Mouse (Mus musculus): Measurements from ENCODE around the gene Enc1. TPM values are rescaled to one million over a fixed set of nuclear protein-coding genes. Genes with fewer than 3 reads are reported as not detected.
"Not testable (repeated sequence)": the region's sequence is repeated elsewhere in the genome, so short reads cannot be mapped to it uniquely, and the experiment has no call there.

Enc1 gene
- polyA plus RNA-seq, 1 experiment from 2014 or later = 12.0 TPM

DNA sequence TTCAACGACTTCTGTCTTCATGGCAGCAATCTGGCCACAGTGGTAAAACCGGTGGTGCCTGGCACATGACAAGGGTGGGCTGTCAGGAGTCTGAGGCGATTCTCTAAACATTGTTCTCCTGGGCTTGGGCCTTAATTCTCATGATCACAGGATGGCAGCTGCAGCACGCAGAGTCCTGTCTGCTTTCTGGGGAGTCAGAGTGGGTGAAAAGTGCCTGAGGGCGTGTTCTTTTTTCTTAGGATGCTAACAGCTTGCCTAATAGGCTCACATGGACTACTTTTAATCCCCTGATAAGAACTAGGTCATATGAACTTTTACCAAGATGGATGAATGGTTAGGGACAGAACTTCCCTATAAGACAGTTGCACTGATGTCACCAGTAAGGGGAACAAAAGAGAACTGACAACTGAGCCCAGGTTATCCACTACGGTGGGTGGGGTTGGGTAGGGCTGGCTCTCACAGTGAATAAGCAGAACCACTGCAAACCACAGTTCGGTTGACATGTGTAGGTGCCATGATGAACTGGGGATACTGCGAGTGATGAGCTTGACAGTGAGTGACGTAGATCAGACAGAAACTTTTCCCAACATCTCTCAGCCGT, 13.8 kb downstream of the Enc1 start:
- Histone ChIP-seq H3K9me3 (replicated peaks) (no peaks in the 10 kb centered on the region), H3K9ac (no peak overlapping the region), H3K36me3 (peaks cover 38% of the 10 kb centered on the region), H3K27ac (0 out of 2 replicates have a peak overlapping the region, but pooled peaks have one; percentile 9), H3K27me3 (0 out of 2 replicates have a peak, but pooled peaks cover 2% of the 10 kb centered on the region), H3K4me2 (no peak overlapping the region), H3K4me3 (replicated peaks) (no peak overlapping the region), H3K4me1 (peaks cover 22% of the 10 kb centered on the region)
- WGBS = 80% methylated on average over 10 of the region's 10 CpGs
- ATAC-seq (replicated peaks; ENCODE audit: low FRiP score) = no peak

DNA sequence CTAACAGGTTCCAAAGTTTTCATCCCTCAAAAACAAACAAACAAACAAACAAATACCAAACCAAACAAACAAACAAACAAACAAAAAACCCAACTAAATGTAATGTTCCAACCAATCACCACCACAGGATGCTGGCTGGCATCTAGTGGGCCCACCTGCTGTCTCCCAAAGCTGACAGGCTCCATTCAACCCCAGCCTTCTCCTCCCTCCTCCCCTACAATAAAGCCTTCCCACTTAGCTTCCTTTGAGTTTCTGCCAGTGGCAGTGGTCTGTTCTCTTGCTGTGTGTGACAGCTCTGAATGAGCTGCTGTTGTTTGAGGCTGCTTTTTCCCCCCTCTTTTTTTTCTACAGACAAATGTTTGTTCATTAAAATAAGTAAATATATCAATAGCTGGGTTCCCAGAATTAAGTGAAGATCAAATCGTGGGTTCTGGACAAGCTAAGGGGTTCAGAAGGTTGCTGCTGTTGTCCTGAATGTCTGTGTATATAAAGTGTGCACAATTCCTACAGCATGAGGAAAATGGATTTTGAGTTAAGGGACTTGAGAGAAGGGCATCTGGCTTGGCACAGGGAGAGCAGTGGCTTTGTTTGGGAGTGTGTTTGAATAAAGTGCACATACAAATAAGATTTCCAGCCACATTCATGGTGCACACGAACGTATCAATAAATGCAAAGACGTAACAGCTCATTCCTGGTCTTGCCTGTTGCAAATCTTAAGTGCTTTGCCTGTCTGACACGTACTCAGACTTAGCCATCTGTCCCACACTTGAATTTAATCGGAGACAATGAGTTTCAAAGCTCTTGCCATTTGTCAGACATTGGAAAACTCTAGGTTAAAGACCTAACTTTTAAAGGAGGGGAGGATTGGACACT, 15.3 kb downstream of the Enc1 start:
- peaks cover 22% of the 10 kb centered on the region for H3K36me3 ChIP-seq
- H3K9ac ChIP-seq = no peak overlapping the region
- 49% methylated on average over 6 of the region's 6 CpGs for WGBS
- 0 out of 2 replicates have a peak overlapping the region, but pooled peaks have one; percentile 1 for H3K27ac ChIP-seq
- no peak overlapping the region for H3K4me3 ChIP-seq (replicated peaks)
- ATAC-seq (replicated peaks; ENCODE audit: low FRiP score) = no peak
- H3K27me3 ChIP-seq = peaks cover 5% of the 10 kb centered on the region; the same call in 1 of the 2 replicates
- no peak overlapping the region for H3K4me2 ChIP-seq
- H3K4me1 ChIP-seq = peaks cover 24% of the 10 kb centered on the region
- no peaks in the 10 kb centered on the region for H3K9me3 ChIP-seq (replicated peaks)

DNA sequence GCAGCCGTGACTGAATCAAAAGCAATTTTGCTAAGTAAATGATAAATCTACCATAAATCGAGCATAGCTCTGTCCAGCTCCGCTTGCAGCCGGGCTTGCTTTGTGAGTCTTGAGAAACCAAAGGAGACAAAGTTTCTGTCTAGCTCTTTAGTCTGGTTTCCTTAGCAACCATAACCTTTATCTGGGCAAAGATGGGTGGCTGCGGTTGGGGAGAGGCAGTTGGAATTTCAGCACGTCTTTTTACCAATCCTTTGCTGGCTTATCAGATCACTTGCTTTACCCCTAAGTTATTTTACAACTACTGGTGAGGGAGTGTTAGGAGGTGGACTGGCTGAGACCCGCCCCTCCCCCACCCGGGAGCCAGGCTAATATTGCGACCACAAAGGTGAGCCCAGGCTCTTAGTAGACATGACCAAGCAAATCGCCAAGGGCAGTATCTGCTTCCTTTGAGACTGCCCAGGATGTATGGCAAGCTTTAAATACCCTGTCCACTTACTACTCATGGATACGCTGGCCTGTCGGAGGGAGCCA, 16.0 kb downstream of the Enc1 start:
- H3K9ac ChIP-seq = no peak overlapping the region
- no peaks in the 10 kb centered on the region for H3K9me3 ChIP-seq (replicated peaks)
- no peak overlapping the region for H3K4me3 ChIP-seq (replicated peaks)
- peaks cover 15% of the 10 kb centered on the region for H3K36me3 ChIP-seq
- H3K4me1 ChIP-seq = peaks cover 27% of the 10 kb centered on the region
- no peak overlapping the region for H3K4me2 ChIP-seq
- 35% methylated on average over 12 of the region's 12 CpGs for WGBS
- peaks cover 5% of the 10 kb centered on the region; the same call in 1 of the 2 replicates for H3K27me3 ChIP-seq
- H3K27ac ChIP-seq = 0 out of 2 replicates have a peak overlapping the region, but pooled peaks have one; percentile 1
- no peak for ATAC-seq (replicated peaks; ENCODE audit: low FRiP score)

DNA sequence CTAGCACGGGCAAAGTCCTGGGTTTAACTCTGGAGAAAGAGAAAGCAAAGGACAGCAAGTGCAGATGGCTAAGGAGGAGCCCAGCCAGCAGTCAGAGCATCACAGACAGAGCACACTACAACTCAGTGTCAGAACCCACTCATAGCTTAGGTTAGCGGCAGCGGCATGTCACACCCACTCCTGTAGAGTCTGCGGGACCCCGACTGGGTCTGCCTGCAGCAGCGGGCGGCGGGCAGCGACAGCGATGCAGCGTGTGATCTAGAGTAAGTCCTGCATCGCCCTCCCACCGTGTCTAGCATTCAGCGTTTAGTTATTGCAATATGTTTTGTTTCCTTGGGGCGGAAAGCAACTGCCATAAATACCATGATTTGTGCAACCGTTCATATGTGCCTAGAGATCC, 18.4 kb downstream of the Enc1 start:
- no peak overlapping the region for H3K4me3 ChIP-seq (replicated peaks)
- peaks cover 27% of the 10 kb centered on the region for H3K4me1 ChIP-seq
- 74% methylated on average over 16 of the region's 16 CpGs for WGBS
- no peak overlapping the region for H3K4me2 ChIP-seq
- peaks cover 5% of the 10 kb centered on the region; the same call in 1 of the 2 replicates for H3K27me3 ChIP-seq
- ATAC-seq (replicated peaks; ENCODE audit: low FRiP score) = no peak
- H3K27ac ChIP-seq = no peak overlapping the region
- H3K9me3 ChIP-seq (replicated peaks) = no peaks in the 10 kb centered on the region
- H3K9ac ChIP-seq = no peak overlapping the region
- no peaks in the 10 kb centered on the region for H3K36me3 ChIP-seq

DNA sequence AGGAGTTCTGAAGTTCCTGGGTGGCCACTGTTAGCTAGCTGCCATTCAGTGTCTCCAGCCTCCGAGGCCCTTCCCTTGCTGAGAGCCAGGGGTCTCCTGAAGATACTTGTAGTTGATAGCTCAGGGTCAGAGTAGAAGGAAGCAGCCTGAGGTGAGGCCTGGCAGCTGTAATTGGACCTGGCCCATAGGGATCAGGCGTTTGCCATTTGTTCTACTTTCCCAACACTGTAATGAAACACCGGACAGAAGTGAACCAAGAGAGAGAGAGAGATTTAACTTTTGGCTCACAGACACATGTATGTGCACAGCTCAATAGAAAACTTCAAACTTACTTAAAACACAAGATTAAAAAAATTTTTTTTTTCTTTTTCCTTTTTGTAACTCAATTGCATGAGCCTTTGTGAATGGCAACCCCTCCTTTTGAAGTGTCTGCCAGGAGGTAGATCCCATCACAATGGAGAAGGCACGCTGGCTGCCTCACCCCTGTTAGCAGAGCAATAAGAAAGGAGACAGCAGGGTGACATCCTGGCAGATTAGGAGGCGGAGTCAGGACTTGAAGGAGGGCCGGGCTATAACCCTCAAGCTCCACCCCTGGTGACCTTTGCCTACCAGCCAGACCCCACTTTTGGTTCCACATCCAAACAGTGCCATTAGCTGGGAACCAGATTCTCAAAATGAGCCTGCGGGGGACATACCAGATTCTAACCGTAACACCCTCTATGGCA, 19.7 kb downstream of the Enc1 start:
- Histone ChIP-seq H3K9ac (no peak overlapping the region), H3K4me2 (no peak overlapping the region), H3K36me3 (no peaks in the 10 kb centered on the region), H3K4me3 (replicated peaks) (no peak overlapping the region), H3K27me3 (peaks cover 5% of the 10 kb centered on the region; the same call in 1 of the 2 replicates), H3K9me3 (replicated peaks) (no peaks in the 10 kb centered on the region), H3K4me1 (peaks cover 27% of the 10 kb centered on the region), H3K27ac (no peak overlapping the region)
- 45% methylated on average over 8 of the region's 8 CpGs for WGBS
- no peak for ATAC-seq (replicated peaks; ENCODE audit: low FRiP score)

DNA sequence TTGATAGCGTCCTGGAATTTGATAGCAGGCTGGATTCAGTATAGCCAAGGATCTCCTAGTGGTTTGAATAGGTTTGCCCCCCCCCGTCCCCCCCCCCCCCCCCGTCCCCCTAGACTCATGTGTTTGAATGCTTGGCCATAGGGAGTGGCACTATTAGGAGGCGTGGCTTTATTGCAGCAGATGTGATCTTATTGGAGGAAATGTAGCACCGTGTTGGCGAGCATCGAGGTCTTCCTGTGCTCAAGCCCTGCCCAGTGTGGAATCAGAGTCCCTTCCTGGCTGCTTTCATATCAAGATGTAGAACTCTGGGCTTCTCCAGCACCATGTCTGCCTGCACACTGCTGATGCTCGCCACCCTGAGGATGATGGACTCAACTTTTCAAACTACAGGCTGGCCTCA, 20.6 kb downstream of the Enc1 start:
- Histone ChIP-seq H3K27me3 (peaks cover 5% of the 10 kb centered on the region; the same call in 1 of the 2 replicates), H3K9me3 (replicated peaks) (no peaks in the 10 kb centered on the region), H3K27ac (no peak overlapping the region), H3K36me3 (no peaks in the 10 kb centered on the region), H3K4me3 (replicated peaks) (no peak overlapping the region), H3K4me2 (no peak overlapping the region), H3K4me1 (peaks cover 21% of the 10 kb centered on the region), H3K9ac (no peak overlapping the region)
- no peak; the same call in 1 of the 2 replicates for ATAC-seq (replicated peaks; ENCODE audit: low FRiP score)
- WGBS = 45% methylated on average over 8 of the region's 8 CpGs

DNA sequence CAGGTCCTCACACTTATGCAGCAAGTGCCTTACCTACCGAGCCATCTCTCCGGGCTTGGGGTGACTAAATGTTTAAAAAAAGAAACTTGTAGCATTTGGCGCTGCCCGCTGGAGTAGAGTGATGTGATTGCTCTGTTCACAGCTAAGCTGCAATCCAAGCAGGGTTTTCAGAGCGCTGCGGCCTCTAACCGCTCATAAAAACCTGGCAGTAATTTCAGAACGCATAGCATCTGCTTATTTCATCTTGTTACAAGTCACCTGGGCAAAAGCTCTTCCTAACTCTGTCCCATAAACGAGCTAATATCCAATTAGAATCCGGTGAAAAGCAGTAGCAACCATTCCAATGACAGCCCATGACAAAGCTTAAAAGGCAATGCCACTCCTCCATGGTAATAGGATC, 21.8 kb downstream of the Enc1 start:
- Histone ChIP-seq H3K4me1 (0 out of 2 replicates have a peak, but pooled peaks cover 14% of the 10 kb centered on the region), H3K36me3 (no peaks in the 10 kb centered on the region), H3K9me3 (replicated peaks) (no peaks in the 10 kb centered on the region), H3K4me2 (no peak overlapping the region), H3K27ac (no peak overlapping the region), H3K27me3 (peaks cover 5% of the 10 kb centered on the region; the same call in 1 of the 2 replicates), H3K4me3 (replicated peaks) (no peak overlapping the region), H3K9ac (no peak overlapping the region)
- 49% methylated on average over 10 of the region's 10 CpGs for WGBS
- ATAC-seq (replicated peaks; ENCODE audit: low FRiP score) = no peak

DNA sequence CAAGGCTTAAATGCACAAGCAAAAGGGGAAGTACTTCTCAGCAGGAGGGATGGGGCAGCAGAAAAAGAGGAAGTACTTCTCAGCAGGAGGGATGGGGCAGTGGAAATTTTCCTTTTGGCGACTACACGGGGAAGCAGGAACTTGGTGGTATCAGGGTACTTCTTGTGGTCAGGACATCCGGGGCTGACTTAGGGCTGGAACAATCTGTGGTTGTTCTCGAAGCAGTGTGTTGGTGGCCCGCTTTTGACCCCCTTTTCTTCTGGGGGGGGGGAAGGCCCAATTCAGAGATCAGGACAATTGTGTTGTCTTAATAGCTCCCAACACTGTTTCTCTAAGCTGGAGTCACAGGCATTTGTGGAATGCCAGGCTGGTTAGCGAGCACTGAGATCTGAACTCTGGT, 24.6 kb downstream of the Enc1 start:
- not testable (repeated sequence) for H3K36me3 ChIP-seq; H3K27me3 ChIP-seq; H3K27ac ChIP-seq; H3K9me3 ChIP-seq (replicated peaks); H3K4me3 ChIP-seq (replicated peaks); H3K4me1 ChIP-seq; ATAC-seq (replicated peaks; ENCODE audit: low FRiP score); H3K9ac ChIP-seq; H3K4me2 ChIP-seq
- WGBS = 93% methylated on average over 6 of the region's 6 CpGs

DNA sequence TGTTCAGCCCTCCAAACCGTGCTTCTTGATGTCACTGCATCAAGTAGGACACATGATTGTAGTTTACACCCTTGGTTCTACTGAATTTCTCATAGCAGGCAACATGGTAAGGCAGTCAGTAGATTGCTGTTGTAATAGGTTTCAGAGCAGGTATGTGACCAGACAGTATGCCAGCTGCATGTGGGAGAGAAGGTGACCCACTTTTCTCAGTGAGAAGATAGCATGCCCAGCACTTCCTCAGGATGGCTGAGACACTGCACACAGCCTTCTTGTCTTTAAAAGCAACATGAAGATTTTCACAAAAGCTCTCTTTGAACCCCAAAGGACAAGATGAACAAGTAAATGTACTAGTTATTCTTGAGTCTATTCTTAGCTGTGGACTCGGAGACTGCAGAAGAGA, 29.8 kb downstream of the Enc1 start:
- Histone ChIP-seq H3K36me3 (no peaks in the 10 kb centered on the region), H3K4me3 (replicated peaks) (no peak overlapping the region), H3K9me3 (replicated peaks) (peaks cover 4% of the 10 kb centered on the region; the same call in 1 of the 2 replicates), H3K27me3 (no peaks in the 10 kb centered on the region), H3K4me1 (no peaks in the 10 kb centered on the region), H3K27ac (no peak overlapping the region), H3K4me2 (no peak overlapping the region), H3K9ac (no peak overlapping the region)
- WGBS = 79% methylated on average over 2 of the region's 2 CpGs
- ATAC-seq (replicated peaks; ENCODE audit: low FRiP score) = no peak

DNA sequence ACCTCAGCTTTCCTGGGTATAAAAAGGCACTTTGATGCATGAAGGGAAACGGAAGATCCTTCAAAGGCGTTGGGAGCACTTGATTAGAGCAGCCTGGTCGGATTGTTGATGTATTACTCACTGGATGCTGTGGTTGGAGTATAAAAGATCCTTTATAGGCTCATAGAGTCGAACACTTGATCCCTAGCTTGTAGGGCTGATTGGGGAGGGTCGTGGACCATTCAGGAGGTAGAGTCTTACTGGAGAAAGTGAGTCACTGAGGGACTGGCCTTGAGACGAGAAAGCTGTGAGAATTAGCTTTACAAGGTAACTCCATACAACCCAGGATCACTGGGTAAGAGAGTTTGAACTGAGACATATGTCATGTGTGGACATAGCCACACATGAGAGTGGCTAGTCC, 30.7 kb downstream of the Enc1 start:
- no peak overlapping the region for H3K9ac ChIP-seq
- WGBS = 75% methylated on average over 6 of the region's 6 CpGs

DNA sequence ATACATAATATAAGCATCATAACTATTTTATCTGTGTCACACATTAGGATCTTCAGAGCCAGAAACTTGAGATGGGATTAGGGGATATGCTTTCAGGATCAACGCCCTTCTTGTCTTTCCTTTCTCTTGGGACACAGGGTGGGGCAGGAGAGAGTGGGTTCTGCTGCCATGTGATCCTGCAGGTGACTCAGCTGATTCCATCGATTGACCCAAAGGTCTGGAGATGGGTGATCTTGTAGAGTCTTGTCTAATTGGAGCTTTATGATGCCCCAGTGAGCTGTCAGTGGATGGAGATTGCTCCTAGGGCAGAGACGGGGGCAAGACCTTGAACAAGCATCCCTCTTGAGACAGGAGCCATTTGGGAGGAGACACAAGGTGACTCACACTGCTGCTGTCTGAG, 33.9 kb downstream of the Enc1 start:
- ATAC-seq (replicated peaks; ENCODE audit: low FRiP score) = no peak

More for the DNA sequence above, 30.7 kb downstream of the Enc1 start:
- no peaks in the 10 kb centered on the region for H3K27me3 ChIP-seq
- H3K36me3 ChIP-seq = no peaks in the 10 kb centered on the region
- no peak overlapping the region for H3K4me3 ChIP-seq (replicated peaks)
- ATAC-seq (replicated peaks; ENCODE audit: low FRiP score) = no peak
- no peak overlapping the region for H3K4me2 ChIP-seq
- peaks cover 4% of the 10 kb centered on the region; the same call in 1 of the 2 replicates for H3K9me3 ChIP-seq (replicated peaks)
- H3K4me1 ChIP-seq = peaks cover 4% of the 10 kb centered on the region; the same call in 1 of the 2 replicates
- no peak overlapping the region for H3K27ac ChIP-seq

More for the DNA sequence above, 33.9 kb downstream of the Enc1 start:
- no peak overlapping the region for H3K9ac ChIP-seq
- no peaks in the 10 kb centered on the region for H3K36me3 ChIP-seq
- no peak overlapping the region for H3K27ac ChIP-seq
- no peak overlapping the region for H3K4me3 ChIP-seq (replicated peaks)
- no peaks in the 10 kb centered on the region for H3K9me3 ChIP-seq (replicated peaks)
- no peak overlapping the region for H3K4me2 ChIP-seq
- H3K4me1 ChIP-seq = peaks cover 4% of the 10 kb centered on the region; the same call in 1 of the 2 replicates
- 71% methylated on average over 3 of the region's 3 CpGs for WGBS
- H3K27me3 ChIP-seq = no peaks in the 10 kb centered on the region
